Mouse (Mus musculus) embryonic fibroblast, embryonic 13.5 days (primary cell): ENCODE results near the gene Atg9a. TPM values are rescaled to one million over a fixed set of nuclear protein-coding genes. Genes with fewer than 3 reads are reported as not detected.

Experiments
- H3K27ac ChIP-seq: 2 replicates; pipeline ENCODE4 v1.5.1; 2012; ENCODE audit warnings: low read length, control low read depth, inconsistent platforms; ENCODE audit not compliant: insufficient read depth
- H3K4me1 ChIP-seq: 2 replicates; pipeline ENCODE4 v1.6.1; 2011; ENCODE audit warnings: low read length; ENCODE audit not compliant: control insufficient read depth, insufficient read depth
- H3K4me3 ChIP-seq: 2 replicates; pipeline ENCODE4 v1.5.1; 2011; ENCODE audit warnings: mild to moderate bottlenecking, control low read depth, low read length; ENCODE audit not compliant: insufficient read depth
- CTCF ChIP-seq: IDR thresholded peaks from 2 replicates; pipeline ENCODE4 v1.5.1; 2011; ENCODE audit warnings: mild to moderate bottlenecking, control low read depth, low read length, moderate library complexity, borderline replicate concordance; ENCODE audit not compliant: insufficient read depth
- POLR2A ChIP-seq: IDR thresholded peaks from 2 replicates; pipeline ENCODE4 v1.6.1; 2011; ENCODE audit warnings: low read depth, mild to moderate bottlenecking, control low read depth, low read length, moderate library complexity
- polyA plus RNA-seq: library from polyadenylated mRNA; stranded (reverse); fragments of >200 nt; gene quantifications from 2 replicates; pipeline ENCODE4 v1.2.4, GENCODE M21; 2011; ENCODE audit warnings: low read depth; ENCODE audit not compliant: missing spikeins, insufficient read length

The Atg9a gene
- polyA plus RNA-seq, 1 experiment = 31.1 TPM

DNA sequence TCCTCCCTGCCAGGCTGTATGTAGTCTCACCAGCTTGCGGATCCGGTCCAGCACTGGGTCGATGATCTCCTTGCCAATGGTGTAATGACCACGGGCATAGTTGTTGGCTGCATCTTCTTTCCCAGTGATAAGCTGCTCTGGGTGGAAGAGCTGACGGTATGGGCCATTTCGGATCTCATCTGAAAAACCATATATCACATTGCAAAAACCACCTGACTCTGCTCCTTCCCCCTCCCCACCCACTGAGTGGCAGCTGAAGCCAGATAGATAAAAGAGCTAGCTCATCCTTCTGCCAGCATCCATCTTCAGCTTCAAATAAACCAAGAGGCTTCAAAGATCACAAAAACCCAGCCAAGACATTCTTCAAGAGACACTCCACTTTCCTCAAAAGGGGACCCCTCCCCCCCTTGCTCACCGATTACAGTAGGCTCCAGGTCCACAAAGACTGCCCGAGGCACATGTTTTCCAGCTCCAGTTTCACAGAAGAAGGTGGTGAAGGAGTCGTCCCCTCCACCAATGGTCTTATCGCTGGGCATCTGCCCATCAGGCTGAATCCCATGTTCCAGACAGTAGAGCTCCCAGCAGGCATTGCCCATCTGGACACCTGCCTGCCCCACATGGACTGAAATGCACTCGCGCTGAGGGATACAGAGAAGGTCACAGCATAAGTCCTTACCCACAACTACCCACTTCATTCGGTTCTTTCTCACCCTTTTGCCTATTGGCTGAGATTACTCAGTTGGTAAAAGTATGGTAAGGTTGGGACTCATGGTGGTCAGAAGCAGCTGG, 25.0 kb upstream of the Atg9a start:
- Histone ChIP-seq H3K27ac (no peak overlapping the region), H3K4me3 (no peak overlapping the region), H3K4me1 (peaks cover 4% of the 10 kb centered on the region; the same call in 1 of the 2 replicates)
- TF ChIP-seq POLR2A (no peak), CTCF (no peak)

DNA sequence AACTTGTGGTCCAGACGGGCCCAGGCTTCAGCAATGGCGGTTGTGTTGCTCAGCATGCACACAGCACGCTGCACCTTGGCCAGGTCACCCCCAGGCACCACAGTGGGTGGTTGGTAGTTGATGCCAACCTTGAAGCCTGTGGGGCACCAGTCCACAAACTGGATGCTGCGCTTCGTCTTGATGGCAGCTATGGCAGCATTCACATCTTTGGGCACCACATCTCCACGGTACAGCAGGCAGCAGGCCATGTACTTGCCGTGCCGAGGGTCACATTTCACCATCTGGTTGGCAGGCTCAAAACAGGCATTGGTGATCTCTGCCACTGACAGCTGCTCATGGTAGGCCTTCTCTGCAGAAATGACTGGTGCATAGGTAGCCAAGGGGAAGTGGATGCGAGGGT, 23.8 kb upstream of the Atg9a start:
- no peak overlapping the region for H3K4me3 ChIP-seq
- TF ChIP-seq CTCF (no peak), POLR2A (0 out of 2 replicates have a peak, but pooled peaks have one; percentile 24)
- H3K4me1 ChIP-seq = 0 out of 2 replicates have a peak, but pooled peaks cover 3% of the 10 kb centered on the region
- no peak overlapping the region for H3K27ac ChIP-seq

DNA sequence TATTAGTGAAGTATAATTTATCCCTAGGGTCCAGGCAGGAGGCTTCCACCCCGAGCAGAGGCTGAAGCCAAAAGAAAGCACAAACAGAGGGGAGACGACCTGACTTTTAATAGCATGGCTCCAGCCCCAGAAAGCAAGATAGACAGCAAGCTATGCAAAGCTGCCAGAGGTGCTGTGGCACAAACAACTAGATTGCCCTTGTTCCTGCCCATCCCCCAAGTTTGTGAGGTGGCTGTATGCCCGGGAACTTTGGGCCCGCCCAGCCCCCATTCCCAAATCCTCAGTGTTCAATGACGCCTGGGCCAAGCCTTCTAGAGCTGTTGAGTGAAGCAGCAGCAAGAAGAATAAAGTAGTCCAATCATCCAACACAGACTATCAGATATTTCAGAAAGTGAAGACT, 22.9 kb upstream of the Atg9a start:
- H3K4me1 ChIP-seq = 0 out of 2 replicates have a peak, but pooled peaks cover 3% of the 10 kb centered on the region
- H3K4me3 ChIP-seq = no peak overlapping the region
- no peak overlapping the region for H3K27ac ChIP-seq
- TF ChIP-seq CTCF (no peak), POLR2A (no peak)

DNA sequence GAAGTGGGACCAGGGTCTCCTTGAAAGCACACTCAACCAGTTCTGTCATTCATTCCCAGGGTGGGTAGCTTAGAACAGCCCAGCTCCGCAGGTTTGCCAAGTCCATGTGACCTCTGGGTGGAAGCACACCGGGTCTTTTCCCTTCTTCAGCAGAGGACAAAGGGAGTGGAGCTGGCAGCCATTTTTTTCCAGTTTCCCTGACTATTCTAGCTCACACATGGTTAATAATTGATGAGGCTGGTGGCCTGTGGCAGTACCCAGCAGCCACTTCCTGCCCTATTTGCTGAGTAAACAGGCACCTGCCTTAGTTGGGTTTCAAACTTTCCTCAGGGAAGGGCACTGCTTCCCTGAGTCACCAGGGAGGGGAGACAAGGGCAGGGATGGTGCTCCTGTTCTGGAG, 22.4 kb upstream of the Atg9a start:
- Histone ChIP-seq H3K4me1 (0 out of 2 replicates have a peak, but pooled peaks cover 3% of the 10 kb centered on the region), H3K27ac (no peak overlapping the region), H3K4me3 (no peak overlapping the region)
- TF ChIP-seq POLR2A (no peak), CTCF (no peak)

DNA sequence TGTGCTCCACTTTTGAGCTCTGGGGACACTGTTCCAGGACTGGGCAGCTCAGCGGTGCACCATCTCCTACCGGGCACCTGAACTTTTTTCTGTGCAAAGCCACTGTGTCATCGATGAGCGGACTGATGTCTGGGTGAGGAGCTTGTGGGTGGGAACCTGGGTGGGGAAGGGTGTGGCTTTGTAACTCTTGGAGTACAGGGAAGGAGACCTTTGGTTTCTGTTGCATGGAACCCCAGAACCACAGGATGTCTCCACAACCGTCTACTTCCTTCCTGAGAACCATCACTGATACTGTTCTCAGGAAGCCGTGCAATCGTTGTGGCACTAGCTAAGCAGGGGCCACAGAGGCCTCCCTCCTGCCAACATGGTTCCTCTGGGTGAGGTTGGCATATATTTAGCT, 21.1 kb upstream of the Atg9a start:
- H3K4me3 ChIP-seq = no peak overlapping the region
- 0 out of 2 replicates have a peak, but pooled peaks cover 3% of the 10 kb centered on the region for H3K4me1 ChIP-seq
- TF ChIP-seq CTCF (no peak), POLR2A (no peak)
- H3K27ac ChIP-seq = no peak overlapping the region

DNA sequence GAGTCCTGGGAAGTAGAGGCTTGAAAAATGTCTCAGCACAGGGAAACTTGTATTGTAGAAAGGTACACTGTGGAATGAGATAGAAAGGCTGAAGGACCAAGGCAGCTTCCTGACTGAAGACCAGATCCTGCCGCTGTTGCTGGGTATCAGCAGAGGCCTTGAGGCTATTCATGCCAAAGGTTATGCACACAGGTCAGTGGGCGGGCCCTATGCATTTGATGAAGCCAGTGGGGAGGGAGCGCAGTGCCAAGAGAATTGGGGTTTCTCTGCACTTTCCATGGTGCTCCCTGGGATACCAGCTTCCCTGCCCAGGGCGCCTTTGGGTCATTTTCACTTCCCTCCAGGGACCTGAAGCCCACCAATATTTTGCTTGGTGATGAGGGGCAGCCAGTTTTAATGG, 20.5 kb upstream of the Atg9a start:
- Histone ChIP-seq H3K4me3 (no peak overlapping the region), H3K27ac (no peak overlapping the region), H3K4me1 (0 out of 2 replicates have a peak, but pooled peaks cover 3% of the 10 kb centered on the region)
- TF ChIP-seq POLR2A = peak; percentile 9; the same call in 1 of the 2 replicates
- TF ChIP-seq CTCF = no peak

DNA sequence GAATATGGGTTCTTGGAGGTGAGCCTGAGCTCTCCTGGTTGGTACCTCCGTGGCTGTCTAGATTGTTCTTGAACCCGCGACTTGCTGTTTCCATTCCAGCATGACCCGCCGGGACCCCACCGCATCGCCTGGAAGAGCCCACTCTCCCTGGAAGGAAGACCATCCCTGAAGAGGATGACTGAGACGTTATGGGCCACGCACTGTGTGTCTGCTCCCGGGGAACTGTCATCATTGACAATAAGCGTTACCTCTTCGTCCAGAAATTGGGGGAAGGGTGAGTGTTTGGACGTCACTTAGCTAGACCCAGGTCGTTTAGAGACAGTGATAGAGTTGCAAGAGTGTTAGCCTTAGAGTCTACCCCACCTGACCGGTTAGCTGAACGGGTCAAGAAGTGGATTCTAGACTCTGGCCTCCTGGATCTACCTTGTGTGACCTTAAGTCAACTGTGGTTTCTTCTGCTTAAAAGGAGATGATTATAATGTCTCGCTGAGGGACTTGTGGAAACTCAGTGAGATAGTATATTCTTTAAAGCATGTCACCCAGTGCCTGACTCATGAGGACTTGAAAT, 19.2 kb upstream of the Atg9a start:
- Histone ChIP-seq H3K4me1 (0 out of 2 replicates have a peak, but pooled peaks cover 3% of the 10 kb centered on the region), H3K27ac (no peak overlapping the region), H3K4me3 (peak overlapping the region; percentile 64)
- TF ChIP-seq CTCF = no peak
- no peak for TF ChIP-seq POLR2A

DNA sequence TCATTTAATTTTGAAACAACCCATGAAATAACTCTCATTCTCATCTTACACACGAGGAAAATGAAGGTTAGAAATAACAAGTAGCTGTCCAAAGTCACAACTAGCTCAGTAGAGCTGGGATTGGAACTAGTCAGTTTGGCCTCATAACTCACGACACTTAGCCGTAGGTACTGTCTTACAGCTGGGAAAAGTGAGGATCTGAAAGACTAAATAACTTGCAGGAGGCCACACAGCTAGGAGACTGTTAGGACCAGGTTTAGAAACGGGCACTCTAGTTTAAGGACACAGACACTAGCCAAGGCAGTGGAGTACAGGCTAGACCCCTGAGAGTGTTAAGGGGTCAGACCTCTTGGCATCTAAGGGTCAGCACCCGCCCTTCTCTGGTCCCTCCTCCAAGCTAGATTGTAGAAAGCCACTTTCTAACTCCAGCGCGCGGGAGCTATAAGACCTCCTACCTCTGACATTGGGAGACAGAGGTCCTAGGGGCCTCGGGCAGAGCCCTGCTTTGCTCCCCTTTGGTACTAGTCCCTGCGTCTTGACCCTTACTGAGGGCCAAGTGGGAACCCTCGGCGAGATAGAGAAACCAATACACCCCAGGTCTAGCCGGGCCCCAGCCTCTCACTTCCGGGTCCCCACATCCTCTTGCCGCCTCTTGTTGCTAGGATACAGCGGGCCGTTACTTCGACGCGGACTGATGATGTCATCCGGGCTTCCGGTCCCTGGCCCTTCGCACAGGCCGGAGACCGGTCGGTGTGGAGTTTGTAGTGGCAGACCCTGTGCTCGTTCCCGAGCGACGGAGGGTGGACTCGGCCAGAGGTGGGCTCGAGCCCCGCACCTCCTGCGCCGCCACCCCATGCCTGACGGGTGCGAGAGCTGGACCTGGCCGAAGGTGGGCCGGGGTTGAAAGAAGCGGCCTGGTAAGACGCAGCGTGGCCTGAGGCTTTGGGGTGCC, 18.4 kb upstream of the Atg9a start, which contains the start of the genes Glb1l and Stk16:
Gene Glb1l, minus strand, starts transcription at position 678 of the 952 bp plus-strand sequence.
Gene Stk16, plus strand, starts transcription at position 703 of the 952 bp plus-strand sequence.
- Histone ChIP-seq H3K4me1 (0 out of 2 replicates have a peak, but pooled peaks cover 3% of the 10 kb centered on the region), H3K27ac (no peak within 1 kb of the TSS), H3K4me3 (peak within 1 kb of the TSS; percentile 64)
- no peak for TF ChIP-seq CTCF
- TF ChIP-seq POLR2A = peak; percentile 95
